Mouse (Mus musculus) neural tube, embryonic 11.5 days (tissue): ENCODE measurements around the gene Eloa. TPM values are rescaled to one million over a fixed set of nuclear protein-coding genes. Genes with fewer than 3 reads are reported as not detected.

Source experiments
- ATAC-seq: fragments of 200-750 bp; cut with Nextera tagmentation; 2 replicates; pipeline ENCODE4 v1.8.0; 2017; ENCODE audit warnings: moderate number of reproducible peaks, mild to moderate bottlenecking, moderate TSS enrichment, moderate library complexity; ENCODE audit not compliant: insufficient read depth, low FRiP score, low TSS enrichment
- DNase-seq: peaks from one replicate; pipeline ENCODE4 v3.0.0-alpha.2; 2015; ENCODE audit warnings: low spot score
- H3K27ac ChIP-seq: fragments of 300-500 bp; sonication (generic); 2 replicates; pipeline ENCODE4 v1.5.1; 2014; ENCODE audit warnings: low read depth, mild to moderate bottlenecking, low read length
- H3K27me3 ChIP-seq: fragments of 300-500 bp; sonication (generic); 2 replicates; pipeline ENCODE4 v1.6.1; 2014; ENCODE audit warnings: mild to moderate bottlenecking, low read length, mixed read lengths; ENCODE audit not compliant: control insufficient read depth, insufficient read depth
- H3K36me3 ChIP-seq: fragments of 300-500 bp; sonication (generic); 2 replicates; pipeline ENCODE4 v1.6.1; 2014; ENCODE audit warnings: mild to moderate bottlenecking, low read length, moderate library complexity, mixed read lengths; ENCODE audit not compliant: control insufficient read depth, insufficient read depth
- H3K4me1 ChIP-seq: fragments of 300-500 bp; sonication (generic); 2 replicates; pipeline ENCODE4 v1.6.1; 2014; ENCODE audit warnings: low read length, mixed read lengths; ENCODE audit not compliant: control insufficient read depth, insufficient read depth
- H3K4me2 ChIP-seq: fragments of 300-500 bp; sonication (generic); 2 replicates; pipeline ENCODE4 v1.6.1; 2014; ENCODE audit warnings: low read depth, mild to moderate bottlenecking, moderate library complexity
- H3K4me3 ChIP-seq: fragments of 300-500 bp; sonication (generic); 2 replicates; pipeline ENCODE4 v1.5.1; 2014; ENCODE audit warnings: low read depth, low read length
- H3K9ac ChIP-seq: fragments of 300-500 bp; sonication (generic); 2 replicates; pipeline ENCODE4 v1.6.1; 2014; ENCODE audit warnings: mild to moderate bottlenecking, low read length
- H3K9me3 ChIP-seq: fragments of 300-500 bp; sonication (generic); 2 replicates; pipeline ENCODE4 v1.6.1; 2016; ENCODE audit warnings: low read length; ENCODE audit not compliant: control insufficient read depth
- WGBS: fragments of 180-500 bp; shearing (Covaris S2); extraction: QIAGEN DNeasy Blood & Tissue Kit; methylation state at CpG from one replicate; pipeline ENCODE4 v1.1.7; 2014; 5-methylcytosine and 5-hydroxymethylcytosine counted together
- polyA plus RNA-seq: library from polyadenylated mRNA; unstranded; fragments of >200 nt; fragmentation: Nextera tagmentation; extraction: Ambion mirVana; gene quantifications from 2 replicates; pipeline ENCODE4 v1.2.1, GENCODE M21; 2014

Gene Eloa
- polyA plus RNA-seq, 1 experiment from 2014 or later: 45.2 TPM

GRCm38 (mm10) chr4:135962198-135962597 lies 59.4 kb downstream of the Eloa start:
- Histone ChIP-seq H3K9ac (no peak overlapping the region), H3K4me1 (peaks cover 8% of the 10 kb centered on the region), H3K4me2 (no peak overlapping the region), H3K27ac (no peak overlapping the region), H3K36me3 (peaks cover 6% of the 10 kb centered on the region), H3K4me3 (no peak overlapping the region), H3K27me3 (no peaks in the 10 kb centered on the region), H3K9me3 (no peaks in the 10 kb centered on the region)
- ATAC-seq (no peak), DNase-seq (no peak)
- WGBS: 88% methylated on average over 7 of the region's 7 CpGs

GRCm38 (mm10) chr4:135961709-135962108 lies 59.9 kb downstream of the Eloa start:
- 92% methylated on average over 5 of the region's 5 CpGs for WGBS
- Histone ChIP-seq H3K27me3 (no peaks in the 10 kb centered on the region), H3K9me3 (no peaks in the 10 kb centered on the region), H3K4me1 (peaks cover 8% of the 10 kb centered on the region), H3K4me3 (no peak overlapping the region), H3K9ac (no peak overlapping the region), H3K27ac (no peak overlapping the region), H3K4me2 (no peak overlapping the region), H3K36me3 (peaks cover 3% of the 10 kb centered on the region; the same call in 1 of the 2 replicates)
- DNase-seq: no peak
- ATAC-seq: no peak

- Histone ChIP-seq H3K4me2 (no peak overlapping the region), H3K4me1 (peaks cover 8% of the 10 kb centered on the region), H3K27me3 (no peaks in the 10 kb centered on the region), H3K27ac (no peak overlapping the region), H3K4me3 (no peak overlapping the region), H3K36me3 (no peaks in the 10 kb centered on the region; the same call in 1 of the 2 replicates), H3K9ac (no peak overlapping the region; the same call in 1 of the 2 replicates), H3K9me3 (no peaks in the 10 kb centered on the region)
- ATAC-seq (no peak), DNase-seq (peak; percentile 87)
- 20% methylated on average over 5 of the region's 5 CpGs for WGBS
Observed at GRCm38 (mm10) chr4:135960717-135961116, 60.8 kb downstream of the Eloa start.

GRCm38 (mm10) chr4:135958354-135958753 lies 63.2 kb downstream of the Eloa start:
- Histone ChIP-seq H3K9me3 (no peaks in the 10 kb centered on the region), H3K4me1 (no peaks in the 10 kb centered on the region), H3K27ac (no peak overlapping the region), H3K4me3 (no peak overlapping the region), H3K4me2 (no peak overlapping the region), H3K27me3 (no peaks in the 10 kb centered on the region), H3K36me3 (no peaks in the 10 kb centered on the region; the same call in 1 of the 2 replicates), H3K9ac (no peak overlapping the region)
- 70% methylated on average over 8 of the region's 8 CpGs for WGBS
- ATAC-seq (no peak), DNase-seq (no peak)

GRCm38 (mm10) chr4:135955886-135956285 lies 65.7 kb downstream of the Eloa start:
- WGBS: 88% methylated on average over 9 of the region's 9 CpGs
- no peaks in the 10 kb centered on the region for H3K27me3 ChIP-seq
- peaks cover 6% of the 10 kb centered on the region for H3K36me3 ChIP-seq
- no peak overlapping the region for H3K4me2 ChIP-seq
- no peak for DNase-seq
- no peaks in the 10 kb centered on the region for H3K4me1 ChIP-seq
- no peak for ATAC-seq
- H3K4me3 ChIP-seq: no peak overlapping the region
- H3K27ac ChIP-seq: no peak overlapping the region
- H3K9me3 ChIP-seq: no peaks in the 10 kb centered on the region
- no peak overlapping the region for H3K9ac ChIP-seq

- ATAC-seq: no peak
- Histone ChIP-seq H3K4me2 (no peak overlapping the region), H3K4me1 (no peaks in the 10 kb centered on the region), H3K27me3 (no peaks in the 10 kb centered on the region), H3K9ac (no peak overlapping the region), H3K4me3 (no peak overlapping the region), H3K9me3 (no peaks in the 10 kb centered on the region), H3K27ac (no peak overlapping the region), H3K36me3 (peaks cover 6% of the 10 kb centered on the region)
- DNase-seq: peak; percentile 68
- 12% methylated on average over 2 of the region's 2 CpGs for WGBS
Observed at GRCm38 (mm10) chr4:135954241-135954640, 67.3 kb downstream of the Eloa start.

Other genes starting within 250 kb of the Eloa start
- gene Srsf10, start 166.0 kb downstream of the Eloa start, polyA plus RNA-seq: 349 and 359 TPM in 2 replicates
- gene Pnrc2, start 147.9 kb downstream of the Eloa start, polyA plus RNA-seq: 196 and 201 TPM in 2 replicates
- 0.38 and 1.0 TPM in 2 replicates for gene Cnr2, start 126.4 kb downstream of the Eloa start, polyA plus RNA-seq
- gene Fuca1, start 101.0 kb downstream of the Eloa start, polyA plus RNA-seq: 47.2 and 60.6 TPM in 2 replicates
- gene Hmgcl, start 75.3 kb downstream of the Eloa start, polyA plus RNA-seq: 62.3 and 62.7 TPM in 2 replicates
- gene Gale, start 58.0 kb downstream of the Eloa start, polyA plus RNA-seq: 34.2 and 36.4 TPM in 2 replicates
- gene Lypla2, start 49.1 kb downstream of the Eloa start, polyA plus RNA-seq: 161 and 171 TPM in 2 replicates
- gene Pithd1, start 34.5 kb downstream of the Eloa start, polyA plus RNA-seq: 60.0 and 60.6 TPM in 2 replicates
- gene Rpl11, start 31.7 kb upstream of the Eloa start, polyA plus RNA-seq: 410 and 416 TPM in 2 replicates
- gene Id3, start 121.7 kb upstream of the Eloa start, polyA plus RNA-seq: 440 and 470 TPM in 2 replicates
- 7.2 and 7.6 TPM in 2 replicates for gene E2f2, start 150.6 kb upstream of the Eloa start, polyA plus RNA-seq
- gene Asap3, start 184.6 kb upstream of the Eloa start, polyA plus RNA-seq: 6.9 and 7.5 TPM in 2 replicates
- 6.5 and 7.4 TPM in 2 replicates for gene Tcea3, start 226.0 kb upstream of the Eloa start, polyA plus RNA-seq